Mouse (Mus musculus) CH12.LX (cell line): ENCODE data around the gene Ntrk2. TPM values are rescaled to one million over a fixed set of nuclear protein-coding genes. Genes with fewer than 3 reads are reported as not detected.

Source experiments
- DNase-seq: peaks from one replicate; pipeline ENCODE4 v3.0.0-alpha.2; 2013; ENCODE audit errors: extremely low read depth
- H3K27ac ChIP-seq: 2 replicates; pipeline ENCODE4 v1.5.1; 2012; ENCODE audit warnings: low read depth, mild to moderate bottlenecking, control low read depth, moderate library complexity; ENCODE audit not compliant: insufficient read depth
- H3K27me3 ChIP-seq: replicated peaks from 2 replicates; pipeline ENCODE3; 2012; ENCODE audit warnings: inconsistent platforms
- H3K36me3 ChIP-seq, 2 experiments: replicated peaks in 1 of 2; 2 replicates each; pipeline versions ENCODE3 to v1.6.1; 2012; ENCODE audit warnings: inconsistent platforms in 1 of 2, low read length in 1 of 2, mild to moderate bottlenecking in 1 of 2, mixed read lengths in 1 of 2, moderate library complexity in 1 of 2; ENCODE audit not compliant: control insufficient read depth in 1 of 2, insufficient read depth in 1 of 2
- H3K4me1 ChIP-seq, 2 experiments: 2 replicates each; pipeline ENCODE4 v1.6.1; 2012; ENCODE audit warnings: inconsistent platforms in 1 of 2, moderate library complexity in 1 of 2; ENCODE audit not compliant: insufficient read depth in 2 of 2, control insufficient read depth in 1 of 2
- H3K4me2 ChIP-seq: 2 replicates; pipeline ENCODE4 v1.6.1; 2012; ENCODE audit warnings: low read depth, mild to moderate bottlenecking, control low read depth; ENCODE audit not compliant: poor library complexity, insufficient read depth, severe bottlenecking
- H3K4me3 ChIP-seq, 3 experiments: fragments of 150-350 bp in 1 of 3; sonication (generic) in 1 of 3; replicated peaks in 1 of 3; 2 replicates each; pipeline versions ENCODE3 to v1.5.1; 2011 to 2012; ENCODE audit warnings: low read depth in 2 of 3, low read length in 2 of 3, mild to moderate bottlenecking in 2 of 3, moderate library complexity in 2 of 3, control low read depth in 1 of 3, improper control_type of control experiment in 1 of 3, inconsistent platforms in 1 of 3, mixed read lengths in 1 of 3; ENCODE audit not compliant: poor library complexity in 1 of 3
- H3K79me2 ChIP-seq: replicated peaks from 2 replicates; pipeline ENCODE4 v1.6.1; 2012; ENCODE audit warnings: mild to moderate bottlenecking, moderate library complexity; ENCODE audit not compliant: control insufficient read depth, poor library complexity, insufficient read depth, severe bottlenecking; ENCODE audit errors: extremely low read depth
- H3K9ac ChIP-seq: 2 replicates; pipeline ENCODE4 v1.6.1; 2012; ENCODE audit warnings: low read depth, mild to moderate bottlenecking, control low read depth, moderate library complexity; ENCODE audit not compliant: insufficient read depth
- H3K9me3 ChIP-seq: replicated peaks from 2 replicates; pipeline ENCODE3; 2012; ENCODE audit warnings: low read length, inconsistent platforms, mixed read lengths
- CHD1 ChIP-seq: IDR thresholded peaks from 2 replicates; pipeline ENCODE4 v1.6.1; 2012; ENCODE audit warnings: low read depth, low read length, improper control_type of control experiment, inconsistent platforms
- ETS1 ChIP-seq: conservative IDR thresholded peaks from 2 replicates; pipeline ENCODE4 v1.6.1; 2012; ENCODE audit warnings: low read depth, mild to moderate bottlenecking, inconsistent platforms, low read length, improper control_type of control experiment, moderate library complexity
- GABPA ChIP-seq: IDR thresholded peaks from 2 replicates; pipeline ENCODE4 v1.6.1; 2012; ENCODE audit warnings: low read depth, low read length, improper control_type of control experiment, inconsistent platforms; ENCODE audit not compliant: insufficient replicate concordance
- KAT2A ChIP-seq: IDR thresholded peaks from 2 replicates; pipeline ENCODE4 v1.6.1; 2012; ENCODE audit warnings: low read length, improper control_type of control experiment, inconsistent platforms; ENCODE audit not compliant: insufficient replicate concordance
- MYC ChIP-seq: IDR thresholded peaks from 2 replicates; pipeline ENCODE4 v1.6.1; 2011; ENCODE audit warnings: low read depth, mild to moderate bottlenecking, improper control_type of control experiment, low read length
- NELFE ChIP-seq: IDR thresholded peaks from 2 replicates; pipeline ENCODE4 v1.6.1; 2011; ENCODE audit warnings: low read depth, low read length, improper control_type of control experiment
- NRF1 ChIP-seq: IDR thresholded peaks from 2 replicates; pipeline ENCODE4 v1.6.1; 2014; ENCODE audit warnings: low read depth, mild to moderate bottlenecking, inconsistent platforms, low read length, improper control_type of control experiment, moderate library complexity
- POLR2A ChIP-seq: IDR thresholded peaks from 2 replicates; pipeline ENCODE4 v1.6.1; 2011; ENCODE audit warnings: low read depth, mild to moderate bottlenecking, improper control_type of control experiment, low read length
- RAD21 ChIP-seq: IDR thresholded peaks from 2 replicates; pipeline ENCODE4 v1.6.1; 2011; ENCODE audit warnings: low read depth, mild to moderate bottlenecking, low read length, improper control_type of control experiment, moderate library complexity
- RCOR1 ChIP-seq: conservative IDR thresholded peaks from 2 replicates; pipeline ENCODE4 v1.6.1; 2012; ENCODE audit warnings: low read depth, mild to moderate bottlenecking, inconsistent platforms, low read length, improper control_type of control experiment
- SMC3 ChIP-seq: IDR thresholded peaks from 2 replicates; pipeline ENCODE4 v1.6.1; 2011; ENCODE audit warnings: low read depth, low read length, improper control_type of control experiment
- TBP ChIP-seq: conservative IDR thresholded peaks from 2 replicates; pipeline ENCODE4 v1.6.1; 2011; ENCODE audit warnings: low read depth, low read length, improper control_type of control experiment
- USF2 ChIP-seq: conservative IDR thresholded peaks from 2 replicates; pipeline ENCODE4 v1.6.1; 2011; ENCODE audit warnings: low read depth, low read length, improper control_type of control experiment
- ZKSCAN1 ChIP-seq: IDR thresholded peaks from 2 replicates; pipeline ENCODE4 v1.6.1; 2012; ENCODE audit warnings: low read depth, inconsistent platforms, low read length, improper control_type of control experiment, borderline replicate concordance
- ZNF384 ChIP-seq: IDR thresholded peaks from 2 replicates; pipeline ENCODE4 v1.6.1; 2012; ENCODE audit warnings: low read depth, low read length, improper control_type of control experiment, inconsistent platforms
- dilution Hi-C: fragments of 300-500 bp; cut with MboI; formaldehyde crosslinking; loops from 2 replicates; pipeline ENCODE4 v1.14.3; 2020; ENCODE audit warnings: low sequenced_read_pairs; ENCODE audit not compliant: extremely low pct_unique_long_range_greater_than_20kb, extremely low pct_ligation_motif_present
- in situ Hi-C: fragments of 300-500 bp; cut with MboI; formaldehyde crosslinking; loops from 3 replicates; pipeline ENCODE4 v1.14.3; 2019; ENCODE audit warnings: low sequenced_read_pairs, low pct_ligation_motif_present, low pct_unique_long_range_greater_than_20kb, mixed read lengths
- polyA plus RNA-seq: library from polyadenylated mRNA; unstranded; fragments of >175 nt; gene quantifications from 2 replicates; pipeline ENCODE4 v1.2.1, GENCODE M21; 2012; ENCODE audit warnings: low read depth; ENCODE audit not compliant: insufficient read length
- total RNA-seq, 2 experiments: library from RNA; depleted of rRNA; stranded (reverse); fragments of 300-350 nt in 1 of 2; fragments of >200 nt in 1 of 2; gene quantifications; 2 replicates each; pipeline ENCODE4 v1.2.3; 2012 to 2014

The Ntrk2 gene
- total and polyA plus RNA-seq, 3 experiments: not detected

GRCm38 (mm10) chr13:58836891-58837290 is 30.5 kb downstream of the Ntrk2 start:
- in situ Hi-C loops: no loop called here

GRCm38 (mm10) chr13:58838110-58838509 is 31.7 kb downstream of the Ntrk2 start:
- dilution Hi-C loops: no loop called here
- Histone ChIP-seq H3K9me3 (peaks cover 73% of the 10 kb centered on the region), H3K36me3 (no peaks in the 10 kb centered on the region), H3K4me3 (no peak overlapping the region), H3K9ac (no peak overlapping the region), H3K79me2 (no peaks in the 10 kb centered on the region), H3K4me2 (no peak overlapping the region), H3K27me3 (no peaks in the 10 kb centered on the region), H3K4me1 (no peaks in the 10 kb centered on the region), H3K27ac (no peak overlapping the region)
- TF ChIP-seq KAT2A (no peak), CHD1 (no peak), NRF1 (no peak), TBP (no peak), SMC3 (no peak), USF2 (no peak)
- DNase-seq: no peak
- in situ Hi-C loops: no loop called here

More at GRCm38 (mm10) chr13:58836891-58837290, 30.5 kb downstream of the Ntrk2 start:
- Histone ChIP-seq H3K27ac (no peak overlapping the region), H3K4me2 (no peak overlapping the region), H3K4me1 (no peaks in the 10 kb centered on the region), H3K4me3 (no peak overlapping the region), H3K79me2 (no peaks in the 10 kb centered on the region), H3K9me3 (peaks cover 74% of the 10 kb centered on the region), H3K27me3 (no peaks in the 10 kb centered on the region), H3K36me3 (no peaks in the 10 kb centered on the region), H3K9ac (no peak overlapping the region)
- dilution Hi-C loops: no loop called here
- DNase-seq: no peak
- no peak for TF ChIP-seq ZNF384
- no peak for TF ChIP-seq NELFE
- TF ChIP-seq RAD21: no peak
- no peak for TF ChIP-seq CHD1
- TF ChIP-seq NRF1: no peak
- no peak for TF ChIP-seq RCOR1
- no peak for TF ChIP-seq ZKSCAN1
- no peak for TF ChIP-seq KAT2A
- TF ChIP-seq USF2: no peak
- no peak for TF ChIP-seq GABPA
- no peak for TF ChIP-seq ETS1
- no peak for TF ChIP-seq POLR2A
- no peak for TF ChIP-seq MYC
